Mouse (Mus musculus): ENCODE results near the gene Lekr1. TPM values are rescaled to one million over a fixed set of nuclear protein-coding genes. Genes with fewer than 3 reads are reported as not detected.
"Not testable (repeated sequence)": the region's sequence is repeated elsewhere in the genome, so short reads cannot be mapped to it uniquely, and the experiment has no call there.

Lekr1 gene
- polyA plus RNA-seq, 1 experiment from 2014 or later: 8.9 TPM

- H3K27ac ChIP-seq: no peak overlapping the region
- no peaks in the 10 kb centered on the region for H3K27me3 ChIP-seq
- H3K9me3 ChIP-seq: no peaks in the 10 kb centered on the region
- no peaks in the 10 kb centered on the region for H3K36me3 ChIP-seq
- H3K4me2 ChIP-seq: no peak overlapping the region
- no peak overlapping the region for H3K4me3 ChIP-seq
- 85% methylated on average over 3 of the region's 3 CpGs for WGBS
- H3K4me1 ChIP-seq: no peaks in the 10 kb centered on the region
- no peak for ATAC-seq (ENCODE audit: insufficient number of reproducible peaks, insufficient read depth, low FRiP score, low TSS enrichment, low read depth)
- no peak overlapping the region for H3K9ac ChIP-seq
These were observed 48.3 kb downstream of the Lekr1 start for GRCm38 (mm10) chr3:65714372-65714771.

- Histone ChIP-seq H3K4me1 (no peaks in the 10 kb centered on the region), H3K27me3 (no peaks in the 10 kb centered on the region), H3K9ac (no peak overlapping the region), H3K4me3 (no peak overlapping the region), H3K36me3 (no peaks in the 10 kb centered on the region), H3K27ac (no peak overlapping the region), H3K9me3 (no peaks in the 10 kb centered on the region), H3K4me2 (no peak overlapping the region)
- ATAC-seq (ENCODE audit: insufficient number of reproducible peaks, insufficient read depth, low FRiP score, low TSS enrichment, low read depth): no peak
- 83% methylated on average over 2 of the region's 2 CpGs for WGBS
These were observed 51.4 kb downstream of the Lekr1 start for GRCm38 (mm10) chr3:65717406-65717805.

- no peak for ATAC-seq (ENCODE audit: insufficient number of reproducible peaks, insufficient read depth, low FRiP score, low TSS enrichment, low read depth)
- Histone ChIP-seq H3K4me2 (no peak overlapping the region), H3K4me3 (no peak overlapping the region), H3K36me3 (no peaks in the 10 kb centered on the region), H3K4me1 (no peaks in the 10 kb centered on the region), H3K9ac (no peak overlapping the region), H3K9me3 (no peaks in the 10 kb centered on the region), H3K27me3 (no peaks in the 10 kb centered on the region), H3K27ac (no peak overlapping the region)
- WGBS: 86% methylated on average over 4 of the region's 4 CpGs
These were observed 56.9 kb downstream of the Lekr1 start for GRCm38 (mm10) chr3:65722897-65723296.

GRCm38 (mm10) chr3:65723664-65724063, 57.6 kb downstream of the Lekr1 start:
- 80% methylated on average over 4 of the region's 4 CpGs for WGBS
- ATAC-seq (ENCODE audit: insufficient number of reproducible peaks, insufficient read depth, low FRiP score, low TSS enrichment, low read depth): no peak
- Histone ChIP-seq H3K4me2 (no peak overlapping the region), H3K27ac (no peak overlapping the region), H3K4me3 (no peak overlapping the region), H3K9me3 (no peaks in the 10 kb centered on the region), H3K27me3 (no peaks in the 10 kb centered on the region), H3K4me1 (no peaks in the 10 kb centered on the region), H3K36me3 (no peaks in the 10 kb centered on the region), H3K9ac (no peak overlapping the region)

- no peak overlapping the region for H3K4me2 ChIP-seq
- H3K4me1 ChIP-seq: 0 out of 2 replicates have a peak, but pooled peaks cover 4% of the 10 kb centered on the region
- no peak overlapping the region for H3K27ac ChIP-seq
- no peak for ATAC-seq (ENCODE audit: insufficient number of reproducible peaks, insufficient read depth, low FRiP score, low TSS enrichment, low read depth)
- no peak overlapping the region for H3K9ac ChIP-seq
- no peak overlapping the region for H3K4me3 ChIP-seq
- WGBS: 79% methylated on average over 4 of the region's 4 CpGs
- no peaks in the 10 kb centered on the region for H3K27me3 ChIP-seq
- H3K9me3 ChIP-seq: no peaks in the 10 kb centered on the region
- no peaks in the 10 kb centered on the region for H3K36me3 ChIP-seq
These were observed 71.8 kb downstream of the Lekr1 start for GRCm38 (mm10) chr3:65737816-65738215.

- Histone ChIP-seq H3K27ac (no peak overlapping the region), H3K9ac (no peak overlapping the region), H3K27me3 (no peaks in the 10 kb centered on the region), H3K36me3 (no peaks in the 10 kb centered on the region), H3K9me3 (no peaks in the 10 kb centered on the region), H3K4me3 (no peak overlapping the region), H3K4me2 (no peak overlapping the region), H3K4me1 (no peaks in the 10 kb centered on the region)
- 11% methylated on average over 4 of the region's 4 CpGs for WGBS
- ATAC-seq (ENCODE audit: insufficient number of reproducible peaks, insufficient read depth, low FRiP score, low TSS enrichment, low read depth): no peak
These were observed 78.9 kb downstream of the Lekr1 start for GRCm38 (mm10) chr3:65744936-65745335.

GRCm38 (mm10) chr3:65764511-65765508, 98.8 kb downstream of the Lekr1 start:
- H3K4me1 ChIP-seq: peaks cover 6% of the 10 kb centered on the region; the same call in 1 of the 2 replicates
- H3K4me2 ChIP-seq: no peak overlapping the region
- H3K4me3 ChIP-seq: no peak overlapping the region
- no peaks in the 10 kb centered on the region for H3K36me3 ChIP-seq
- 82% methylated on average over 20 of the region's 20 CpGs for WGBS
- H3K27me3 ChIP-seq: no peaks in the 10 kb centered on the region
- H3K9me3 ChIP-seq: no peaks in the 10 kb centered on the region
- ATAC-seq (ENCODE audit: insufficient number of reproducible peaks, insufficient read depth, low FRiP score, low TSS enrichment, low read depth): no peak; the same call in 1 of the 2 replicates
- no peak overlapping the region for H3K27ac ChIP-seq
- no peak overlapping the region for H3K9ac ChIP-seq

GRCm38 (mm10) chr3:65766387-65766786, 100.4 kb downstream of the Lekr1 start:
- Histone ChIP-seq H3K27me3 (no peaks in the 10 kb centered on the region), H3K36me3 (no peaks in the 10 kb centered on the region), H3K4me1 (peaks cover 6% of the 10 kb centered on the region; the same call in 1 of the 2 replicates), H3K9me3 (no peaks in the 10 kb centered on the region), H3K4me2 (no peak overlapping the region), H3K9ac (no peak overlapping the region), H3K4me3 (no peak overlapping the region), H3K27ac (no peak overlapping the region)
- no peak for ATAC-seq (ENCODE audit: insufficient number of reproducible peaks, insufficient read depth, low FRiP score, low TSS enrichment, low read depth)

GRCm38 (mm10) chr3:65767202-65767862, 101.3 kb downstream of the Lekr1 start:
- H3K4me1 ChIP-seq: peaks cover 6% of the 10 kb centered on the region; the same call in 1 of the 2 replicates
- ATAC-seq (ENCODE audit: insufficient number of reproducible peaks, insufficient read depth, low FRiP score, low TSS enrichment, low read depth): no peak
- H3K4me2 ChIP-seq: no peak overlapping the region
- H3K9ac ChIP-seq: no peak overlapping the region
- H3K4me3 ChIP-seq: no peak overlapping the region
- H3K9me3 ChIP-seq: no peaks in the 10 kb centered on the region
- WGBS: 42% methylated on average over 6 of the region's 6 CpGs
- no peaks in the 10 kb centered on the region for H3K36me3 ChIP-seq
- H3K27ac ChIP-seq: no peak overlapping the region
- no peaks in the 10 kb centered on the region for H3K27me3 ChIP-seq

GRCm38 (mm10) chr3:65769666-65770065, 103.6 kb downstream of the Lekr1 start:
- not testable (repeated sequence) for H3K9ac ChIP-seq; H3K4me1 ChIP-seq; H3K9me3 ChIP-seq; H3K27ac ChIP-seq; H3K4me2 ChIP-seq; H3K36me3 ChIP-seq; H3K4me3 ChIP-seq; ATAC-seq (ENCODE audit: insufficient number of reproducible peaks, insufficient read depth, low FRiP score, low TSS enrichment, low read depth); H3K27me3 ChIP-seq
- 97% methylated on average over 7 of the region's 7 CpGs for WGBS

GRCm38 (mm10) chr3:65773910-65774309, 107.9 kb downstream of the Lekr1 start:
- H3K36me3 ChIP-seq: no peaks in the 10 kb centered on the region
- no peaks in the 10 kb centered on the region for H3K4me1 ChIP-seq
- no peak for ATAC-seq (ENCODE audit: insufficient number of reproducible peaks, insufficient read depth, low FRiP score, low TSS enrichment, low read depth)
- no peak overlapping the region for H3K4me3 ChIP-seq
- H3K9me3 ChIP-seq: no peaks in the 10 kb centered on the region
- H3K27ac ChIP-seq: no peak overlapping the region
- WGBS: 64% methylated on average over 1 of the region's 1 CpGs
- no peaks in the 10 kb centered on the region for H3K27me3 ChIP-seq
- H3K4me2 ChIP-seq: no peak overlapping the region
- no peak overlapping the region for H3K9ac ChIP-seq

- Histone ChIP-seq H3K36me3 (no peaks in the 10 kb centered on the region), H3K27ac (no peak overlapping the region), H3K4me2 (no peak overlapping the region), H3K4me1 (no peaks in the 10 kb centered on the region), H3K27me3 (no peaks in the 10 kb centered on the region), H3K9me3 (no peaks in the 10 kb centered on the region), H3K9ac (no peak overlapping the region), H3K4me3 (no peak overlapping the region)
- WGBS: 81% methylated on average over 5 of the region's 5 CpGs
- no peak for ATAC-seq (ENCODE audit: insufficient number of reproducible peaks, insufficient read depth, low FRiP score, low TSS enrichment, low read depth)
These were observed 109.1 kb downstream of the Lekr1 start for GRCm38 (mm10) chr3:65775096-65775495.

Data from embryonic facial prominence, embryonic 13.5 days (tissue).